Mouse (Mus musculus): ENCODE data around the gene Dlgap3. TPM values are rescaled to one million over a fixed set of nuclear protein-coding genes. Genes with fewer than 3 reads are reported as not detected.
A peak's percentile ranks its signal among the peaks of the same experiment; 100 is the strongest.

The Dlgap3 gene
- polyA plus RNA-seq, 1 experiment from 2014 or later = 1.4 TPM

DNA sequence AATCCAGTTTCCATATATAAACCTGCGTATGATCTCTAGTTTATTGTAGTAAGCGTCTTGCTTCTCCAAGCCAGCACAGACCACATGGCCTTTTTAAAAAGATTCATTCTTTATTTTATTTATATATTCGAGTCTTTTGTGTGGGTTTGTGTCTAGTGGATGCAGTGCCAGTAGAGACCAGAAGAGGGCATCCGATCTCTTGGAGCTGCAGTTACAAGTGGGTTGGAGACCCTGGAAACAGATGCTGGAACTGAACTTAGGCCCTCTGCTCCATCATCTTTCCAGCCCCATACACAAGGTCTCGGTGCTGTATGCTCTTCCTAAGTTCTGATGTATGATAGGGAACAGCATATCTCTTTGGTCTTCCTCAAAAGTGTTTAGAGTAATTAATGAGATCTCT is 13.2 kb upstream of the Dlgap3 start:
- no peaks in the 10 kb centered on the region for H3K27me3 ChIP-seq (ENCODE audit: control insufficient read depth, insufficient read depth, low read length)
- ATAC-seq (replicated peaks; ENCODE audit: insufficient number of reproducible peaks, low FRiP score, low TSS enrichment) = no peak
- no peaks in the 10 kb centered on the region for H3K36me3 ChIP-seq (ENCODE audit: control insufficient read depth, insufficient read depth, low read length)
- 51% methylated on average over 5 of the region's 5 CpGs for WGBS (ENCODE audit: insufficient replicate concordance)
- no peaks in the 10 kb centered on the region for H3K4me1 ChIP-seq (ENCODE audit: control insufficient read depth, insufficient read depth, low read length)
- no peak overlapping the region for H3K4me2 ChIP-seq
- H3K27ac ChIP-seq (ENCODE audit: low read depth, low read length) = no peak overlapping the region
- no peak overlapping the region for H3K4me3 ChIP-seq (ENCODE audit: low read depth, low read length)
- no peaks in the 10 kb centered on the region for H3K9me3 ChIP-seq (replicated peaks; ENCODE audit: control insufficient read depth, low read length)
- H3K9ac ChIP-seq (ENCODE audit: low read depth, low read length) = no peak overlapping the region

DNA sequence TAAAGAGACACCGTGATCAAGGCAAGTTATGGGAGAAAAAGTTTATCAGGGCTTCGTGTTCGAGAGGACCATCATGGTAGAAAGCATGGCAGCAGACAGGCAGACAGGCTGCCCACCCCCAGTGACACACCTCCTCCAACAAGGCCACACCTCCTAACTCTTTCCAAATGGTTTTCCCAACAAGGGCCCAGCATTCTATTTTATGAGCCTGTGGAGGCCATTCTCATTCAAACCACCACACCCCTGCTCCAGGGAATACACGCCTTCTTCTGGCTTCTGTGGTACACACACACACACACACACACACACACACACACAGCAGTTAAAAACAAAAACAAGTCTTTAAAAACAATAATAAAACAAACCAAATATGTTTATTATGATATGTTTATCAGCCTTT is 11.3 kb upstream of the Dlgap3 start:
- Histone ChIP-seq H3K4me2 (no peak overlapping the region), H3K4me3 (ENCODE audit: low read depth, low read length) (no peak overlapping the region), H3K27ac (ENCODE audit: low read depth, low read length) (no peak overlapping the region), H3K4me1 (ENCODE audit: control insufficient read depth, insufficient read depth, low read length) (no peaks in the 10 kb centered on the region), H3K9me3 (replicated peaks; ENCODE audit: control insufficient read depth, low read length) (no peaks in the 10 kb centered on the region), H3K9ac (ENCODE audit: low read depth, low read length) (no peak overlapping the region), H3K27me3 (ENCODE audit: control insufficient read depth, insufficient read depth, low read length) (no peaks in the 10 kb centered on the region), H3K36me3 (ENCODE audit: control insufficient read depth, insufficient read depth, low read length) (no peaks in the 10 kb centered on the region)
- 73% methylated on average over 4 of the region's 4 CpGs for WGBS (ENCODE audit: insufficient replicate concordance)
- ATAC-seq (replicated peaks; ENCODE audit: insufficient number of reproducible peaks, low FRiP score, low TSS enrichment) = no peak

DNA sequence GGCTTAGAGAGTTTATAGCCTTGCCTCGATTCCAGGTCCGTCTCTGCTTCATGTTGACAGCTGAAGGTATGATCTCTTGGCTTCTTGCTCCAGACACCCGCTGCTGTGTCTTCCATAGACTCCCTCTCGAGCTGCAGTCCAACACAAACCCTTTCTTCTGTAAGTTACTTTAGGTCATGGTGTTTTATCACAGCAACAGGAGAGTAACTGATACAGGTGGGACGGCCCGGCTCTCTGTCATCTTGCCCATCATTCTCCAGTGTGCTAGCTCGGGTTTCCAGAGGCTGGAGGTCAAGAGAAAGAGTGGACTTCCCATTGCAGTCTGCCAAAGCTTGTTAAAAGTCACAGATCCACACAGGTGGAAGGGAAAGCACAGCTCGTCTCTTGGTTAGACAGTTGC is 5.1 kb upstream of the Dlgap3 start:
- 0 out of 2 replicates have a peak, but pooled peaks cover 3% of the 10 kb centered on the region for H3K4me1 ChIP-seq (ENCODE audit: control insufficient read depth, insufficient read depth, low read length)
- no peaks in the 10 kb centered on the region for H3K9me3 ChIP-seq (replicated peaks; ENCODE audit: control insufficient read depth, low read length)
- H3K27ac ChIP-seq (ENCODE audit: low read depth, low read length) = no peak overlapping the region
- H3K9ac ChIP-seq (ENCODE audit: low read depth, low read length) = no peak overlapping the region
- ATAC-seq (replicated peaks; ENCODE audit: insufficient number of reproducible peaks, low FRiP score, low TSS enrichment) = no peak
- H3K4me2 ChIP-seq = no peak overlapping the region
- H3K36me3 ChIP-seq (ENCODE audit: control insufficient read depth, insufficient read depth, low read length) = no peaks in the 10 kb centered on the region
- WGBS (ENCODE audit: insufficient replicate concordance) = 61% methylated on average over 8 of the region's 8 CpGs
- no peak overlapping the region for H3K4me3 ChIP-seq (ENCODE audit: low read depth, low read length)
- H3K27me3 ChIP-seq (ENCODE audit: control insufficient read depth, insufficient read depth, low read length) = peaks cover 24% of the 10 kb centered on the region

DNA sequence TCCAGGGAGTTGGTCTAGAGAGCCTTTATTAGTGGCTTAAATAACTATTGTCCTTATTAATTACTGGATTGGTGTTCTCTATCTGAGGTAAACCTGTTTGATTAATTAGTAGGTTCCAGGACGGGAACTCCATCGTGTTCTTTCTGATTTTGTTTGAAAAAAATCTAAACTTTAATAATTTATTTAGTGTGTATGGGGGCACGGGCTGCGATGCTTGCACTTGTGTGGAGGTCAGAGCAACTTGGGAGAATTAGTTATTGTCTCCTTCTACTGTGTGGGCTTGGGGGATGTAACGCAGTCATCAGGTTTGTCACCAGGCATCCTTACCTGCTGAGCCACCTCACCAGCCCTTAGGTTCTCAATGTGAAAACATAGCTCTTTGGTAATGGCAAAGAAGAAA is 1.9 kb upstream of the Dlgap3 start:
- H3K4me2 ChIP-seq = no peak overlapping the region
- H3K4me1 ChIP-seq (ENCODE audit: control insufficient read depth, insufficient read depth, low read length) = peaks cover 9% of the 10 kb centered on the region
- no peak overlapping the region for H3K9ac ChIP-seq (ENCODE audit: low read depth, low read length)
- WGBS (ENCODE audit: insufficient replicate concordance) = 74% methylated on average over 5 of the region's 5 CpGs
- H3K4me3 ChIP-seq (ENCODE audit: low read depth, low read length) = no peak overlapping the region
- no peak for ATAC-seq (replicated peaks; ENCODE audit: insufficient number of reproducible peaks, low FRiP score, low TSS enrichment)
- H3K36me3 ChIP-seq (ENCODE audit: control insufficient read depth, insufficient read depth, low read length) = no peaks in the 10 kb centered on the region
- no peaks in the 10 kb centered on the region for H3K9me3 ChIP-seq (replicated peaks; ENCODE audit: control insufficient read depth, low read length)
- no peak overlapping the region for H3K27ac ChIP-seq (ENCODE audit: low read depth, low read length)
- peaks cover 54% of the 10 kb centered on the region for H3K27me3 ChIP-seq (ENCODE audit: control insufficient read depth, insufficient read depth, low read length)

DNA sequence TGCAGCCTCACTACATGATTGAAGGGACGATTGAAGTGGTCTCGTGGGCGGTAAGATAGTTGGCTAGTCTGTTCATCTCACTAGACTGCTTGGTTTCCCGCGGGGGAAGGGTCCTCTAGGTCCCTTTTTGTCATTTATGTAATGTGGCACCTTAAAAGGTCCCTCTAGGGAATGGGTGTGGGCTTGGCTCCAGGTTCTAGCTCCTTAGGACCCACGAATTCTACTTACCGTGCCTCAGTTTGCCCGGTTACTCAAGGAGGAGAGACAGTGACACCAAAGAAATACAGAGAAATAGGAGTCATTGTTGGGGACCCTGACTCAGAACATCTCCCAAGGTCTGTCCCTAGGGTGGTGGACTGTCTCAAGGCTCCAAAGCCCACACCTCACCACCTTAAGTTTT is 1.3 kb upstream of the Dlgap3 start:
- Histone ChIP-seq H3K36me3 (ENCODE audit: control insufficient read depth, insufficient read depth, low read length) (no peaks in the 10 kb centered on the region), H3K9me3 (replicated peaks; ENCODE audit: control insufficient read depth, low read length) (no peaks in the 10 kb centered on the region), H3K9ac (ENCODE audit: low read depth, low read length) (no peak overlapping the region), H3K27ac (ENCODE audit: low read depth, low read length) (no peak overlapping the region), H3K4me1 (ENCODE audit: control insufficient read depth, insufficient read depth, low read length) (peaks cover 9% of the 10 kb centered on the region), H3K4me3 (ENCODE audit: low read depth, low read length) (peak overlapping the region; percentile 72), H3K4me2 (peak overlapping the region; percentile 91), H3K27me3 (ENCODE audit: control insufficient read depth, insufficient read depth, low read length) (peaks cover 60% of the 10 kb centered on the region)
- 17% methylated on average over 8 of the region's 8 CpGs for WGBS (ENCODE audit: insufficient replicate concordance)
- no peak for ATAC-seq (replicated peaks; ENCODE audit: insufficient number of reproducible peaks, low FRiP score, low TSS enrichment)

DNA sequence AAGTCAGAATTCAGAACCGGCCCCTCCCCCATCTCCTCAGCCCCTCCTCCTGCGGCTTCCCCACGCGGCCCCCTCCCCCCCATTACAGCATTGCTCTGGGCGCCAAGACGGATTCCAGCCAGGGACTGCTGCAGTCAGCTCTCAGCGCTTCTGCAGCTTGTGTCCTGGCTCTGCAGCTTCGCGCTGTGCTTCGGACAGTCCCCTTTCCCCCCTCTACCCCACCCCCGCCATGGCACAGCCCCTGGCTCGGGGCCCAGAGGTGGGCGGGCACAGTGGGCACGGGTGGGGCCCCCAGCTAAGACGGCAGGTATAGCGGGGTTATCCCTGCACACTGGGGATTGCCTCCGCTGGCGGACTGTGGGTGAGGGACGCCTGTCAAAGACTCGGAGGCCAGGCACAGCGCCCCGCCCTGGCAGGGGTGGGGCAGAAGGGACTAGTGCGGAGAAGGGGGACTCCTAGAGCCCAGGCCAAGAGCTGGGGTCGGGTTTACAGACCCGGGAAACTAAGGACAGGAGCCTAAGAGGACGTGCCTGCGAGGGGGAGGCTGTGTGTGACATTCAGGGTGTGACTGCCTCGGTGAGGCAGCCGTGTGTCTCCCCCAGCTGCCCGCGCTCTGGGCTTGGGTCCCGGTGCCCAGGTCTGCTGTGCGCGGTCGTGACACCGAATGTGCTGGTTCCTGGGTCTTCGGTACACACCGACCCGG is 642 bp upstream of the Dlgap3 start:
- H3K36me3 ChIP-seq (ENCODE audit: control insufficient read depth, insufficient read depth, low read length) = no peaks in the 10 kb centered on the region
- H3K4me3 ChIP-seq (ENCODE audit: low read depth, low read length) = peak overlapping the region; percentile 72
- no peak overlapping the region for H3K27ac ChIP-seq (ENCODE audit: low read depth, low read length)
- H3K9ac ChIP-seq (ENCODE audit: low read depth, low read length) = no peak overlapping the region
- H3K4me1 ChIP-seq (ENCODE audit: control insufficient read depth, insufficient read depth, low read length) = peaks cover 9% of the 10 kb centered on the region
- 0 out of 2 replicates have a peak, but pooled peaks have one; percentile 20 for ATAC-seq (replicated peaks; ENCODE audit: insufficient number of reproducible peaks, low FRiP score, low TSS enrichment)
- peaks cover 63% of the 10 kb centered on the region for H3K27me3 ChIP-seq (ENCODE audit: control insufficient read depth, insufficient read depth, low read length)
- WGBS (ENCODE audit: insufficient replicate concordance) = under 1% methylated on average over 37 of the region's 39 CpGs
- H3K9me3 ChIP-seq (replicated peaks; ENCODE audit: control insufficient read depth, low read length) = no peaks in the 10 kb centered on the region
- H3K4me2 ChIP-seq = peak overlapping the region; percentile 91

DNA sequence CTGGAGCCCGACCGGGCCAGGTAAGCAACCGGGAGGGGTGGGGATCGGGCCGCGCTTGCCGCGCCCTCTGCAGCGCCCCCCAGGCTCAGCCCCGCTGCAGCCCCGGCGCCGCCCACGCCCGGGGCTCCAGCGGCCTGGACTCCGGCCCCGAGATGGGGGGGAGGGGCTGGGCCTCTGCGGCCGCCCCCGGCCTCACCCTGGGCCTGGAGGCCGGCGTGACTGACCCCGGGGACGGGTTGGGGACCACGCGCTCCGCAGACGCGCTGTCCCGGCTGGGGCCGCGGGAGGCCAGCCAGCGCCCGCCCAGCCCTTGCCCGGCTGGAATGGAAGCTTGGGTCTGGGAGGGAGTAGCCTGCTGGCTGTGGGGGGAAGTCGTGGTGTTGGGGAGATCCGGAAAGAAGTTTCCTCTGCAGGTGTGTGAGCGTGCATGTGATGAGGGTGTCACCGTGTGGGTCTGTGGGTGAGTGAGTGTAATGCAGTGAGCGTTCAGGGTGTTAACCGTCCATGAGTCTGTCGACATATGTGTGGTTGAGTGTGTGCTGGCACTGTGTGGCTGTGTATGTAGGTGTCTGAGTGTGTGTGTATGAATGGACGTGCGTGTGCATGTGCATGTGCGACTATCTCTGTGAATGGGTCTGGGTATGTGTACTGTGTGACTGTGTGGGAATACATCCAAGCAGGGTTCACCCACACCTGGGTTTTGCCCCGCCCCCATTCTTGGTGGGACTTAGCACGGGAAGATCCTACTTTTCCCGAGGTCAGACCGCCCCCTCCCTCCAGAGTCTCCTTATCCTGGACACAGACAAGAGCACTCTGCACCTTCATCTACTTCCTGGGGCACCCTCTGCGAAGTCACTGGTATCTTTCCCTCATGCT is 580 bp downstream of the Dlgap3 start:
- peak; percentile 53 for ATAC-seq (replicated peaks; ENCODE audit: insufficient number of reproducible peaks, low FRiP score, low TSS enrichment)
- H3K4me2 ChIP-seq = peak overlapping the region; percentile 91
- H3K36me3 ChIP-seq (ENCODE audit: control insufficient read depth, insufficient read depth, low read length) = no peaks in the 10 kb centered on the region
- peaks cover 61% of the 10 kb centered on the region for H3K27me3 ChIP-seq (ENCODE audit: control insufficient read depth, insufficient read depth, low read length)
- peak overlapping the region; percentile 72 for H3K4me3 ChIP-seq (ENCODE audit: low read depth, low read length)
- H3K9me3 ChIP-seq (replicated peaks; ENCODE audit: control insufficient read depth, low read length) = no peaks in the 10 kb centered on the region
- peaks cover 9% of the 10 kb centered on the region for H3K4me1 ChIP-seq (ENCODE audit: control insufficient read depth, insufficient read depth, low read length)
- WGBS (ENCODE audit: insufficient replicate concordance) = 2% methylated on average over 51 of the region's 51 CpGs
- H3K27ac ChIP-seq (ENCODE audit: low read depth, low read length) = no peak overlapping the region
- peak overlapping the region; percentile 65 for H3K9ac ChIP-seq (ENCODE audit: low read depth, low read length)

DNA sequence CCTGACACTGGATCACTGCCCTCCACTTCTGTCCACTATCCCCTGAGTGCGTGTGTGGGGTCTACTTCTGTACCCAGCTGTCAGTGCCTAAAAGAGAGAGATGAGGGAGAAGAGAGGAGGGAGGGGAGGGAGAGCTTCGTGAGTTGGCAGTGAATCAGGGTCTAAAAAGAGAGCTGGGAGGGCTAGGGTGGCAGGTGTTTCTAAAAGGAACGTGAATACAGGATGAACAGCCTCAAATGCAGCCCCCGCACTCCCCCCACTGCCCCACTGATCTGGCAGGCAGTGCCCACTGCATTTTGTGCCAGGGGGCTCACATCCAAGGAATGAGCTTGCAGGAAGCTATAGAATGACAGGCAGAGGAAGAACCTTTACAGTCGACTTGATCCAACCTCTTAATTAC is 1.9 kb downstream of the Dlgap3 start:
- WGBS (ENCODE audit: insufficient replicate concordance) = 31% methylated on average over 5 of the region's 5 CpGs
- no peaks in the 10 kb centered on the region for H3K9me3 ChIP-seq (replicated peaks; ENCODE audit: control insufficient read depth, low read length)
- no peak overlapping the region for H3K4me3 ChIP-seq (ENCODE audit: low read depth, low read length)
- no peaks in the 10 kb centered on the region for H3K36me3 ChIP-seq (ENCODE audit: control insufficient read depth, insufficient read depth, low read length)
- H3K27ac ChIP-seq (ENCODE audit: low read depth, low read length) = no peak overlapping the region
- H3K9ac ChIP-seq (ENCODE audit: low read depth, low read length) = no peak overlapping the region
- peaks cover 60% of the 10 kb centered on the region for H3K27me3 ChIP-seq (ENCODE audit: control insufficient read depth, insufficient read depth, low read length)
- no peak for ATAC-seq (replicated peaks; ENCODE audit: insufficient number of reproducible peaks, low FRiP score, low TSS enrichment)
- H3K4me2 ChIP-seq = no peak overlapping the region
- peaks cover 9% of the 10 kb centered on the region for H3K4me1 ChIP-seq (ENCODE audit: control insufficient read depth, insufficient read depth, low read length)

All from heart, embryonic 11.5 days (tissue).